Mouse (Mus musculus): ENCODE measurements around the gene Foxp1. TPM values are rescaled to one million over a fixed set of nuclear protein-coding genes. Genes with fewer than 3 reads are reported as not detected.

The Foxp1 gene
- total RNA-seq, 2 experiments from 2014 or later: 10.1 to 15.8 TPM

- DNase-seq (ENCODE audit: low spot score): no peak
Measured at GRCm38 (mm10) chr6:99441100-99441499, 81.4 kb downstream of the Foxp1 start.

- no peak for DNase-seq (ENCODE audit: low spot score)
Measured at GRCm38 (mm10) chr6:99440606-99441005, 81.9 kb downstream of the Foxp1 start.

- peak; percentile 45 for DNase-seq (ENCODE audit: low spot score)
Measured at GRCm38 (mm10) chr6:99439878-99440361, 82.6 kb downstream of the Foxp1 start.

- no peak for DNase-seq (ENCODE audit: low spot score)
Measured at GRCm38 (mm10) chr6:99439214-99439877, 83.2 kb downstream of the Foxp1 start.

GRCm38 (mm10) chr6:99436371-99436770 lies 86.2 kb downstream of the Foxp1 start:
- no peak for DNase-seq (ENCODE audit: low spot score)

- no peak for DNase-seq (ENCODE audit: low spot score)
Measured at GRCm38 (mm10) chr6:99435140-99435539, 87.4 kb downstream of the Foxp1 start.

- DNase-seq (ENCODE audit: low spot score): no peak
Measured at GRCm38 (mm10) chr6:99433006-99433405, 89.5 kb downstream of the Foxp1 start.

GRCm38 (mm10) chr6:99431941-99432340 lies 90.6 kb downstream of the Foxp1 start:
- no peak for DNase-seq (ENCODE audit: low spot score)

GRCm38 (mm10) chr6:99430560-99430959 lies 92.0 kb downstream of the Foxp1 start:
- no peak for DNase-seq (ENCODE audit: low spot score)

- no peak for DNase-seq (ENCODE audit: low spot score)
Measured at GRCm38 (mm10) chr6:99429378-99430131, 93.0 kb downstream of the Foxp1 start.

- no peak for DNase-seq (ENCODE audit: low spot score)
Measured at GRCm38 (mm10) chr6:99428961-99429360, 93.6 kb downstream of the Foxp1 start.

- DNase-seq (ENCODE audit: low spot score): no peak
Measured at GRCm38 (mm10) chr6:99427301-99427700, 95.2 kb downstream of the Foxp1 start.

- DNase-seq (ENCODE audit: low spot score): peak; percentile 37
Measured at GRCm38 (mm10) chr6:99425044-99425443, 97.5 kb downstream of the Foxp1 start.

GRCm38 (mm10) chr6:99420666-99421065 lies 101.9 kb downstream of the Foxp1 start:
- DNase-seq (ENCODE audit: low spot score): no peak

GRCm38 (mm10) chr6:99412598-99412997 lies 109.9 kb downstream of the Foxp1 start:
- DNase-seq (ENCODE audit: low spot score): no peak

GRCm38 (mm10) chr6:99409602-99410001 lies 112.9 kb downstream of the Foxp1 start:
- DNase-seq (ENCODE audit: low spot score): no peak

- no peak for DNase-seq (ENCODE audit: low spot score)
Measured at GRCm38 (mm10) chr6:99408880-99409279, 113.6 kb downstream of the Foxp1 start.

GRCm38 (mm10) chr6:99403755-99404390 lies 118.6 kb downstream of the Foxp1 start:
- no peak for DNase-seq (ENCODE audit: low spot score)

GRCm38 (mm10) chr6:99402941-99403340 lies 119.6 kb downstream of the Foxp1 start:
- DNase-seq (ENCODE audit: low spot score): peak; percentile 36

- no peak for DNase-seq (ENCODE audit: low spot score)
Measured at GRCm38 (mm10) chr6:99402370-99402769, 120.2 kb downstream of the Foxp1 start.

- DNase-seq (ENCODE audit: low spot score): no peak
Measured at GRCm38 (mm10) chr6:99401801-99402200, 120.7 kb downstream of the Foxp1 start.

GRCm38 (mm10) chr6:99401211-99401610 lies 121.3 kb downstream of the Foxp1 start:
- no peak for DNase-seq (ENCODE audit: low spot score)
